Mouse (Mus musculus): ENCODE results near the gene Slc37a1.

DNA sequence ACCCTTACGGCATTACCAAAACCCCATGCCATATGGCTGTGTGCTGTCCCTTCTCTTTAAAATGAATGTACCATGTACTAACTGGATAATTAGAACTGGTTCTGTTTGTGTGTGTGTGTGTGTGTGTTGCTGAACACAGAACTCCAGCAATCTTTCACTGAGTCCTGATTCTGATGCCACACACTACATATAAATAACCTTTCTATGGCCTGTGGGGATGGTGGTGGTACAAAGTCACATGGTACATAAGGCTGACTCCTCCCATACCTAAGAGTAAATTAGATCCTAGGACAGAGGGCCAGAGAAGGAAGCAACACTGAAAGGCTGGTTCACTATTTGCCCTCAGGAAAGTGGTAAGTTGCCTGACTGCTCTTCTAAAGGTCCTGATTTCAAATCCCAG, at the start of gene Slc37a1:
- TF ChIP-seq POLR2A (IDR thresholded peaks at IDR 0.05; ENCODE audit: borderline replicate concordance, control insufficient read depth, low read depth, low read length) (no peak), CTCF (IDR thresholded peaks at IDR 0.05; ENCODE audit: control insufficient read depth, insufficient read depth, low read length) (no peak)

All from bone marrow, adult 2 months (tissue).